Mouse (Mus musculus) left cerebral cortex, adult 11 months (tissue): ENCODE data around the gene Eps15l1.

Experiments used
- DNase-seq: peaks from one replicate; pipeline ENCODE4 v3.0.0; 2022; ENCODE audit warnings: low spot score

The Eps15l1 gene

DNA sequence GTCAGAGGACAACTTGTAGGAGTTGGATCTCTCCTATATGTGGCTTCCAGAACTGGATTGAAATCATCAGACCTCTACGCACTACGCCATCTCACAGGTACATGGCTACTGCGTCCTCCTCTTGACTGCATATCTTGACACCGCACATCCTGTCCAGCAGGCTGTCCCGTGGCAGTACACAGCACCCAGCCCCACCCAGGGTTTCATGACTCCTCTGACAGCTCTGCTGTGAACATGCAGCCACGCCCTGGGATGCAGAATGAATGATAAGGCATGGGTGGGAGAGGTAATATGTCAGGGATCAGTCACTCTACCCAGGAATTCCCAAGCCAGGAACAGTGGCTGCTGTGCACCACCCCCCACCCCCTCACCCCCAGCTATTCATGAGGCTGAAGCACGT is 7.4 kb downstream of the Eps15l1 start:
- no peak for DNase-seq

DNA sequence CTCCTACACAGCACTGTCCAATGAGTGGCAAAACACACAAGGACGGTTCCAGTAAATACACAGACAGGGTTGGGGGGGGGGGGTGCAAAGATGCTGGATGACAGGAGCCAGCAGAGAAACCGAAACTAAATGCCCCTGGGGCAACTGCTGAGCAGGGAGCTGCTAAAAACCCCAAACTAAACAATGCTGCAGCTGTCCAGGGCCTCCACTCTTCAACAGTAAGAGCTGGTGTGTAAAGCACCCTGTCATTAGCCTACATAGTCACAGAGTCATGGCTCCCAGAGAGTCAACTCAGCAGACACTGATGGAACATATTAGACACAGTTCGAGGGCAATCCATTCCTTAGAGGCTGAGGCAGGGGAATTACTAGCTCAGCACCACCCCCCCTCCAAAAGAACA is 11.8 kb downstream of the Eps15l1 start:
- no peak for DNase-seq

- no peak for DNase-seq
Measured at GRCm38 (mm10) chr8:72407878-72408277, 13.4 kb downstream of the Eps15l1 start.

GRCm38 (mm10) chr8:72402981-72403380 is 18.3 kb downstream of the Eps15l1 start:
- no peak for DNase-seq

- DNase-seq = no peak
Measured at GRCm38 (mm10) chr8:72401381-72401780, 19.9 kb downstream of the Eps15l1 start.

GRCm38 (mm10) chr8:72385737-72386136 is 35.5 kb downstream of the Eps15l1 start:
- DNase-seq = no peak

GRCm38 (mm10) chr8:72382395-72382794 is 38.9 kb downstream of the Eps15l1 start:
- no peak for DNase-seq

- no peak for DNase-seq
Measured at GRCm38 (mm10) chr8:72380656-72381055, 40.6 kb downstream of the Eps15l1 start.

DNA sequence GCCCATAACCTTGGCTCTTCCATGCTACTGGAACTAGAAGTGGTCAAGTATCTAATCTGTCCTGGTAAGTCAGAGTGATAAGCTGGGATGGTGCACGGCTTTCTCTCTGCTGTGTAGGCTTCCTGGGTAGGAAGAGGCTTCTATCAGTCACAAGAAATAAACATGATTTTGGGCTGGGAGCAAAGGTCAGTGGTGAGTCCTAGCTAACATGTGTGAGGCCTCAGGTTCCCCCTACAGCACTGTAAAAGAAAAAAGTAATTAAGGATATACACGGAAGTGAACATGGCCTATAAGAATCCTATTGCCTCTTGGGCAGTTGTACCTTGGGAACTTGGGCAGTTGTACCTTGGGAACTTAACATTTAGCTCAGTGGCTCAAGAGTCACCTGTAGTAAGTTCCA is 44.4 kb downstream of the Eps15l1 start:
- no peak for DNase-seq

GRCm38 (mm10) chr8:72376309-72376708 is 45.0 kb downstream of the Eps15l1 start:
- DNase-seq = no peak

- DNase-seq = no peak
Measured at GRCm38 (mm10) chr8:72375161-72375560, 46.1 kb downstream of the Eps15l1 start.

GRCm38 (mm10) chr8:72372311-72372710 is 48.9 kb downstream of the Eps15l1 start:
- no peak for DNase-seq

GRCm38 (mm10) chr8:72371356-72371755 is 49.9 kb downstream of the Eps15l1 start:
- DNase-seq = no peak

DNA sequence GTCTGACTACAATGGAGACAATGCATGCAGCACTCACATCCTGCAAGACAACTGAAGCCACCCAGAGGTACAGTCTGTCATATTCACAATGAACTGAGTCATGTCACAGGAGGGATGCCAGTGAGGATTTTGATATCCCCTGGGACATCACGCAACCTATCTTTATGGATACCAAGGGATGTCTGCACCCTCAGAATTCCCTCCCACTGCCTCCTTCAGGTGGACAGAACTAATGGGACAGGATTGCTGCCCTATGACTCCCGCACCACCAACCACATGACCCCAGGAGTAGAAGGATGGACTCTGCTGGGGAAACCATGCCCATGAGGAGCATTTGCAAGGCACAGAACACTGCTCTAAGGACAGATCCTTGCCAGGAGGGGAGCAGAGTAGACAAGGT is 54.8 kb downstream of the Eps15l1 start:
- no peak for DNase-seq

DNA sequence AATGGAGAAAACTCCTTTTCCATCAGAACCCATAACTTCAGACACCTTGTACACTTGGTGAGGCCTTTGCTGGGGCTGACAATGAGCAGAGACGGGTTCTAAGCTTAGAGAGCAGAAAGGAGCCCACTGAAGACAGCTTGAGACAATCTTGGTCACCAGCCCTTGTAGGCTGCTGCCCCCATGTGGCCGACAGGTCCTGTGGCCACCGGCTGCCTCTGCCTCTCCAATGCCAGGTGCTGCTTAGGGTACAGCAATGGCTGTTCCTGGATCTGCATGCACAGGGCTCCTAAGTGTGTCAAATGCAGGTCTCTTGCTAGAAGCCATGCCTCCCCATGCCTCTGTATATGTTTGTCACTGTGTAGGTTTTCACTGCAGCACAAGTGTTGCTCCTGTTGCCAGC is 55.4 kb downstream of the Eps15l1 start:
- DNase-seq = peak; percentile 36

- no peak for DNase-seq
Measured at GRCm38 (mm10) chr8:72365016-72365415, 56.2 kb downstream of the Eps15l1 start.

GRCm38 (mm10) chr8:72363457-72363856 is 57.8 kb downstream of the Eps15l1 start:
- no peak for DNase-seq

GRCm38 (mm10) chr8:72362754-72363153 is 58.5 kb downstream of the Eps15l1 start:
- DNase-seq = no peak

DNA sequence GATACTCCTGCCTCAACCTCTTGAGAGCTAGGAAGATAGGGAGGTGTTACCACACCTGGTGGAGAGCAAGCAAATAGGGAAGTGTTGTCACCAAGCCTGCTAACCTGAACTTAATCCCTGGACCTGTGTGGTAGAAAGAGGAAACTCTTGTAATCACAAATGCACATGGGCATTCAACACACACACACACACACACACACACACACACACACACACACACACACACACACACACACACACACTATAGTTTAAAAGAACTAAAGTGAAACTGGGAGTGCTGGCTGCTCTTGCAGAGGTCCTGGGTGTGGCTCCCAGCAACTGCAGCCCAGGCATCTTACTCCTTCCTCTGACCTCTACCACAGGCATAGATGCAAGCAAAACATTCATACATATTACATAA is 61.1 kb downstream of the Eps15l1 start:
- no peak for DNase-seq

- DNase-seq = no peak
Measured at GRCm38 (mm10) chr8:72356593-72356992, 64.7 kb downstream of the Eps15l1 start.

DNA sequence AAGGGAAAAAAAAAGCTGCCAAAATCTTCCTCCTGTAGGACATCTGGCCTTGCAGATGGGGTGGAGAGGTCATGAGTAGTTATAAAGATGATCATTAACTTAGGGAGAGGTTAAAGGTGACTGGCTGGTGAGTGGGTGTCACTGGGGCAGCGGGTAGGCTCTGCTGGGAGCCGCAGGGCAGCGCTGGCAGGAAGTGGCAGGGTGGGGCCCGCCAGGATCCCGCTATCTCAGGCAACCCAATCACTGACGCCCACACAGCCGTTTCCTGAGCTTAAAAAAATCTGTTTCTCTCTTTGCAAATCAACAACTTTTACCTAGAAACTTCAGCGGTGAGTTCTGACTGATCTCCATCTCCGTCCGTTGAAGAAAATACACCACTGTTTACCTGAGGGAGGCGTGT is 67.0 kb downstream of the Eps15l1 start:
- DNase-seq = no peak

GRCm38 (mm10) chr8:72353700-72354045 is 67.6 kb downstream of the Eps15l1 start:
- DNase-seq = no peak

- DNase-seq = no peak
Measured at GRCm38 (mm10) chr8:72352951-72353699, 68.1 kb downstream of the Eps15l1 start.

GRCm38 (mm10) chr8:72351405-72352005 is 69.8 kb downstream of the Eps15l1 start:
- DNase-seq = no peak
